Mouse (Mus musculus) kidney, embryonic 14.5 days (tissue): ENCODE measurements around the gene Hoxd4. TPM values are rescaled to one million over a fixed set of nuclear protein-coding genes. Genes with fewer than 3 reads are reported as not detected.

ENCODE experiments used
- ATAC-seq: fragments of 200-750 bp; cut with Nextera tagmentation; 2 replicates; pipeline ENCODE4 v1.8.0; 2017; ENCODE audit warnings: moderate number of reproducible peaks, mild to moderate bottlenecking, moderate TSS enrichment, moderate library complexity; ENCODE audit not compliant: low FRiP score, low TSS enrichment
- H3K27ac ChIP-seq: fragments of 300-500 bp; sonication (generic); 2 replicates; pipeline ENCODE4 v1.5.1; 2014; ENCODE audit warnings: low read depth, mild to moderate bottlenecking, low read length, moderate library complexity, mixed read lengths
- H3K27me3 ChIP-seq: fragments of 300-500 bp; sonication (generic); 2 replicates; pipeline ENCODE4 v1.6.1; 2014; ENCODE audit warnings: mild to moderate bottlenecking, low read length; ENCODE audit not compliant: control insufficient read depth, insufficient read depth
- H3K36me3 ChIP-seq: fragments of 300-500 bp; sonication (generic); 2 replicates; pipeline ENCODE4 v1.6.1; 2014; ENCODE audit warnings: low read length, mixed read lengths; ENCODE audit not compliant: control insufficient read depth, insufficient read depth
- H3K4me1 ChIP-seq: fragments of 300-500 bp; sonication (generic); 2 replicates; pipeline ENCODE4 v1.6.1; 2014; ENCODE audit warnings: low read length, mixed read lengths; ENCODE audit not compliant: control insufficient read depth, insufficient read depth
- H3K4me2 ChIP-seq: fragments of 300-500 bp; sonication (generic); replicated peaks from 2 replicates; pipeline ENCODE4 v1.6.1; 2014; ENCODE audit warnings: low read depth, mild to moderate bottlenecking, low read length
- H3K4me3 ChIP-seq: fragments of 300-500 bp; sonication (generic); 2 replicates; pipeline ENCODE4 v1.5.1; 2014; ENCODE audit warnings: mild to moderate bottlenecking, low read length
- H3K9ac ChIP-seq: fragments of 300-500 bp; sonication (generic); 2 replicates; pipeline ENCODE4 v1.6.1; 2014; ENCODE audit warnings: low read depth, mild to moderate bottlenecking, low read length, moderate library complexity
- H3K9me3 ChIP-seq: fragments of 300-500 bp; sonication (generic); 2 replicates; pipeline ENCODE4 v1.6.1; 2016; ENCODE audit warnings: low read length; ENCODE audit not compliant: control insufficient read depth
- WGBS: fragments of 180-500 bp; shearing (Covaris S2); extraction: QIAGEN DNeasy Blood & Tissue Kit; methylation state at CpG from one replicate; pipeline ENCODE4 v1.1.7; 2014; 5-methylcytosine and 5-hydroxymethylcytosine counted together
- polyA plus RNA-seq: library from polyadenylated mRNA; unstranded; fragments of >200 nt; fragmentation: Nextera tagmentation; extraction: Ambion mirVana; gene quantifications from 2 replicates; pipeline ENCODE4 v1.2.1, GENCODE M21; 2014

Hoxd4 gene
- polyA plus RNA-seq, 1 experiment from 2014 or later: 6.3 TPM

DNA sequence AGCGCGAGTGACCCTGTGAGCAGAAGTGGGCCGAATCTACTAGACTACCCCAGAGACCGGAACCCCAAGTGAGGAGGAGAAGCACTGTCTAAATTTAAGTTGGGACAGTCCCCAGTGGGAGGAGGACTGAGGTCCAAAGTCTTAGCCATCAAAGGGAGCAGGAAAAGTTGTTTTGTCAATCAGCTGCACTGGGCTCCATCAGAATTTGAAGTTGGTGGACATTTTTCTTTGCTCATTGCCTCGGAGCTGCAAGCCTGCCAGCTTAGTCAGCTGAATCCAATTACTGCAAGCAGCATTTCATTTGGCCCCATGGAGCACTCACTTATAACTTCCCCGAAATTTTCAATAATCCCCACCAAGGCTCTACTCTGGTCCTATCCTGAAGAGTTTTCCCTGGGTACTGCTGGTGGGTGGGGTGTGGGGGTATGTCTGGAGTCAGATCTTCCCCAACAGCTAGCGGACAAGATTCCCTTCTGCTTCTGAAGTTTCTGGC is 25.9 kb downstream of the Hoxd4 start:
- ATAC-seq: no peak
- H3K27me3 ChIP-seq: peaks cover 2% of the 10 kb centered on the region; the same call in 1 of the 2 replicates
- H3K27ac ChIP-seq: peak overlapping the region; percentile 95; the same call in 1 of the 2 replicates
- no peaks in the 10 kb centered on the region for H3K9me3 ChIP-seq
- no peaks in the 10 kb centered on the region for H3K36me3 ChIP-seq
- peak overlapping the region; percentile 67 for H3K9ac ChIP-seq
- peak overlapping the region; percentile 34 for H3K4me3 ChIP-seq
- peak overlapping the region; percentile 74 for H3K4me2 ChIP-seq
- peaks cover 63% of the 10 kb centered on the region for H3K4me1 ChIP-seq
- WGBS: 38% methylated on average over 7 of the region's 7 CpGs

DNA sequence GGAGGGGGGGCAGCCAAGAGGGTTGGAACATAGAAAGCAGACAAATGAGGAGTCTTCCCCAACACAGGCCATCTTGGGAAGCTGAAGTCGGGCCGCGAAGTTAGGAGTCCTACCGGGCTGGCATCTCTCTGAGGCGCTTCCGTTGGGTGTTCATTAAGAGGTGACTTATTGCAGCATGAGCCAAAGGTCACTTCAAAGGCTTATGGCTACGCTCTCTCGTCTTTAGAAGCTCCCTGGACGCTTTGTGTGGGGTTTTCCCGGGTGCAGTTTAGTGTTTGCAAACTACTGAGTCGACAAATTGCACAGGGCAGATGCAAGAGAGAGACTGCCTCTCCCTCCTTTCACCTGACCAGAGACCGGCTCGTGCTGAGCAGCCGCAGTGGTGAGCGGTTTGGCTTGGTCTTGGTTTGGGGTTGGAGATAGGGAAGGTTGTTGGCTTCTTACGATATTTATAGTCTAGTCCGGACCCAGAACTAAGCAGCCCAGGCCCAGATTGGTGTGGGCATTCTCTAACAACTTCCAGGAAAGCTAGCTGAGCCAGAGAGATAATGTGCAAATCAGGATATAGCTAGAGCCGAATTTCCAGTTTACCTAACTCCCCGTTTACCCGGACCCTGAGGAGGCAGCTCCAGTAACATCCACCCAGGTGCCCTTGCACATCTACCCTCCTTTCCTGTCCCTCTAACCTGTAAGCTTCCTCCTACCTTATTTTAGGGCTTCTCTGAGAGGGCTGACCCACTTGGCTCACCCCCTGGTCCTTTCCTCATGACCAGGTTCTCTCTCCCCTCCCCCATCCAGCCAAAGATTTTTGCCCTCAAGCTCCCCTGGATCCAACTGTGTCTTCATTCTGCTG is 27.1 kb downstream of the Hoxd4 start:
- Histone ChIP-seq H3K4me1 (peaks cover 61% of the 10 kb centered on the region), H3K9me3 (no peaks in the 10 kb centered on the region), H3K4me2 (peak overlapping the region; percentile 74), H3K4me3 (peak overlapping the region; percentile 34), H3K36me3 (no peaks in the 10 kb centered on the region), H3K27me3 (peaks cover under 1% of the 10 kb centered on the region; the same call in 1 of the 2 replicates), H3K27ac (peak overlapping the region; percentile 95), H3K9ac (peak overlapping the region; percentile 67; the same call in 1 of the 2 replicates)
- ATAC-seq: 0 out of 2 replicates have a peak, but pooled peaks have one; percentile 3
- WGBS: 4% methylated on average over 20 of the region's 20 CpGs

DNA sequence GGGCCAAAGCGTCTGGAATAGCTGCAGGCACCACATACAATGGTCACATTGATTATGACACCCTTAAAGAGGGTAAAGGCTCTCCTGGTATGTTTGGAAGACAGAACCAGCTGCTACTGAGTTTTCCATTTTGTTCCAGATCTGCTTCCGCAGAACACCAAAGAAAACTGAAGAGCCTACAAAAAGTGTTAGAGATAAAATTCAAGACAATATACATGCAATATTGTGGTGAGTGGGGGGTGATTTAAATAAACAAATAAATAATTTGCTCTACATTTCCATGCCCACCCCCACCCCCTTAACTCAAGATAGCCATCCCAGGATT is 27.7 kb downstream of the Hoxd4 start:
- Histone ChIP-seq H3K4me1 (peaks cover 56% of the 10 kb centered on the region), H3K27ac (peak overlapping the region; percentile 95), H3K9ac (peak overlapping the region; percentile 72; the same call in 1 of the 2 replicates), H3K36me3 (no peaks in the 10 kb centered on the region; the same call in 1 of the 2 replicates), H3K4me3 (peak overlapping the region; percentile 34), H3K4me2 (peak overlapping the region; percentile 74), H3K9me3 (no peaks in the 10 kb centered on the region), H3K27me3 (no peaks in the 10 kb centered on the region)
- ATAC-seq: no peak
- WGBS: 10% methylated on average over 2 of the region's 2 CpGs

DNA sequence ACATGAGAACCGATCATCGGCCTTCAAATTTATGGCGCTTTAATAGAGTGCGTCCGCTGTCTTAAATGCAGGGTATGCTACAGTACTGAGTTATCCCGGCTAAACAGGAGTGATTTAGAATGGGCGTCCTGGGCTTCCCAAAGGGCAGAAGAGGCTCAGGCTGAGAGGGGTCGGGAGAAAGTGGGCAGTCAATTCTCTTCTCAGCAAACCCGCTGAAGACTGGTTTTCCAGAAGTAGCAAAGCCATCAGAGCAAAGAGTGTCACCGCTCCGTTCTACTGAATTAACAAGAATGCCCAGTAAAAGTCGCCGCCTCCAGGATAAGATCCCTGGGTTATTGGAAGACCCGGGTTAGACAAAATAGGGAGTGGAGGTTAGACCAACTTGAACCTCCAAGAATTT is 28.1 kb downstream of the Hoxd4 start:
- Histone ChIP-seq H3K4me1 (peaks cover 52% of the 10 kb centered on the region), H3K27me3 (no peaks in the 10 kb centered on the region), H3K4me3 (peak overlapping the region; percentile 34), H3K9ac (peak overlapping the region; percentile 72), H3K36me3 (no peaks in the 10 kb centered on the region; the same call in 1 of the 2 replicates), H3K27ac (peak overlapping the region; percentile 95), H3K4me2 (peak overlapping the region; percentile 74), H3K9me3 (no peaks in the 10 kb centered on the region)
- 3% methylated on average over 14 of the region's 14 CpGs for whole genome bisulfite sequencing
- no peak for ATAC-seq

DNA sequence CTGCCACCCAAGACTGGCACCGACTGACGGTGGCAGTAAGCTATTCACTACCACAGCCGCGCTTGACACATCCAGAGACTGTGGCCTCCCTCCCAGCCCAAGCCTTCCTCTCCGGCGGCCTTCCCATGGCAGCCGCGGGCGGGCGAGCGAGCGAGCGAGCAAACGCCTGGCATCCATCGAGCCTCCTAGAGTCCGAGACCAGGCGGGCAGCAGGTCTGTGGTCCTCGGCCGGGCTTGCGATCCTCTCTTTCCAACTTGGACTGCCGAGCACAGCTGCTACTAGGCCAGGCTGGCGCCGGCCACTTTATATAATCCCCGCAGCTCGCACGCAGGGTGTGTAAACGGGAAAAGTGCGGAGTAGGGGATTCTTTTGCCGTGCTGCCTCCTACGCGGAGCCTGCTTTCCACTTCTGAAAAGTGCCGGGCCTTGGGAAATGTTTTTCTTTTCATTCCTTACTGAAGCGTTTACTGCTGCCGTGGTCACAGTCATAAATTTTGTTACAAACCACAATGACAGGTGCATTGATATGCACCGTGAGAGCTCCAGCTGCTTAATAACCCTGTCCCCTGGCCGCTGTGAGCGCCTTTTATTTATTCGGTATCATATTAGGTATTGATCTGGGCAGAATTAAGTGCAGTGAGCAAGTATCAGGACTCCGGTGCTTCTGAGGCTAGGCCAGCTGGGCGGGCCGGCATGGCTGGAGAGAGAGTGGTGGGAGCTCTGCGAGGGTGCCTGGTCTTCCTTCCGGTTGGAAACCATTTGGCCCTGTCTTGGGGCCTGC is 28.8 kb downstream of the Hoxd4 start:
- WGBS: 2% methylated on average over 43 of the region's 43 CpGs
- peak overlapping the region; percentile 95 for H3K27ac ChIP-seq
- peak overlapping the region; percentile 74 for H3K4me2 ChIP-seq
- peak overlapping the region; percentile 34 for H3K4me3 ChIP-seq
- H3K36me3 ChIP-seq: no peaks in the 10 kb centered on the region; the same call in 1 of the 2 replicates
- no peaks in the 10 kb centered on the region for H3K27me3 ChIP-seq
- H3K9ac ChIP-seq: peak overlapping the region; percentile 72
- H3K4me1 ChIP-seq: peaks cover 52% of the 10 kb centered on the region
- H3K9me3 ChIP-seq: no peaks in the 10 kb centered on the region
- ATAC-seq: peak; percentile 59

DNA sequence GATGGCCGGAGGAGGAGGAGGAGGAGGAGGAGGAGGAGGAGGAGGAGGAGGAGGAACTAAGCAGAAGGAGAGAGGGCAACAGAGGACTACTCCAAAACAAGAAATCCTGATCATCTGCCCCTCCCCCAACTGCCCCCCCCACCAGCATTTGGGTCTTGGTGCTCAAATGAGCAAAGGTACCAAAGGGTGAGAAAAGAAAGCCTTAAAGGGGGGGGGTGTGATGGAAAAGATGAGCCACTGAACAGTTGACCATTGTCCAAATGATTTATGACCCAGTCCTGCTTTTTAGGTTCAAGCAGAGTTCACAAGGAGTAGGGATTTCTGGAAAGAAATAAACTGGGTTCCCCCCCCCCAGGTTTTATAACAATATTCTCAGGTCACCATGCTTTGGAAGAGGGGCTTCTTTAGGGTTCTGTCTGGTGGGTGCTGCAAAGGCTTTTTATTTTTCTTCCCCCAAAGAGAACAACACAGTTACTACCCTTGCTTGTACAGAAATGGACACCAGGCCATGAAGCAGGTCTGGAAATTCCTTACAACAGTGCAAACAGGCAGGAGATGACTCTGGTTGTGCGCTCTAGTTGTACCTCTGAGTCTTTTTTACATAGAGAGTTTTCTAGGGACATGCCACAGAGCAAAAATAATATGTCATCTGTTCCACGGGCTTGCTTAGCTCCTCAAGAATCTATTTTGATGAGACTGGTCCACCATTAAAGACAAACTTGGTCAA is 29.7 kb downstream of the Hoxd4 start:
- Histone ChIP-seq H3K27me3 (no peaks in the 10 kb centered on the region; the same call in 1 of the 2 replicates), H3K27ac (peak overlapping the region; percentile 95), H3K4me1 (peaks cover 49% of the 10 kb centered on the region), H3K4me3 (no peak overlapping the region), H3K4me2 (no peak overlapping the region), H3K36me3 (no peaks in the 10 kb centered on the region; the same call in 1 of the 2 replicates), H3K9ac (no peak overlapping the region), H3K9me3 (no peaks in the 10 kb centered on the region)
- WGBS: 31% methylated on average over 2 of the region's 3 CpGs
- no peak for ATAC-seq

DNA sequence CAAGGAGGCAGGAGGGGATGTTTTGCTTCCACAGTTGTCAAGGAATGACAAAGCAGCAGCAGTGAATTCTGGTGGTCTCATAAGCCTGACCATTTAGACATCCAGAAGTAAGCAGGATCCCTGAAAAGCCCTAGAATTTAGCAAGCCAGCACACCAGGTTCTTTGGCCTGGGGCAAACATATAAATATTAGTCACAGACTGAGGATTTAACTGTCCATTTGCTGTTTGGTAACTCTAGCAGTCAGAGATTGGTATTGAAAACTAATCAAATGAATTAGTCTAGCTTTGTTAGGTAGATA is 30.2 kb downstream of the Hoxd4 start:
- Histone ChIP-seq H3K4me2 (no peak overlapping the region), H3K4me3 (no peak overlapping the region), H3K27me3 (no peaks in the 10 kb centered on the region; the same call in 1 of the 2 replicates), H3K4me1 (peaks cover 52% of the 10 kb centered on the region), H3K9me3 (no peaks in the 10 kb centered on the region), H3K36me3 (no peaks in the 10 kb centered on the region; the same call in 1 of the 2 replicates), H3K9ac (no peak overlapping the region), H3K27ac (no peak overlapping the region; the same call in 1 of the 2 replicates)
- ATAC-seq: no peak

DNA sequence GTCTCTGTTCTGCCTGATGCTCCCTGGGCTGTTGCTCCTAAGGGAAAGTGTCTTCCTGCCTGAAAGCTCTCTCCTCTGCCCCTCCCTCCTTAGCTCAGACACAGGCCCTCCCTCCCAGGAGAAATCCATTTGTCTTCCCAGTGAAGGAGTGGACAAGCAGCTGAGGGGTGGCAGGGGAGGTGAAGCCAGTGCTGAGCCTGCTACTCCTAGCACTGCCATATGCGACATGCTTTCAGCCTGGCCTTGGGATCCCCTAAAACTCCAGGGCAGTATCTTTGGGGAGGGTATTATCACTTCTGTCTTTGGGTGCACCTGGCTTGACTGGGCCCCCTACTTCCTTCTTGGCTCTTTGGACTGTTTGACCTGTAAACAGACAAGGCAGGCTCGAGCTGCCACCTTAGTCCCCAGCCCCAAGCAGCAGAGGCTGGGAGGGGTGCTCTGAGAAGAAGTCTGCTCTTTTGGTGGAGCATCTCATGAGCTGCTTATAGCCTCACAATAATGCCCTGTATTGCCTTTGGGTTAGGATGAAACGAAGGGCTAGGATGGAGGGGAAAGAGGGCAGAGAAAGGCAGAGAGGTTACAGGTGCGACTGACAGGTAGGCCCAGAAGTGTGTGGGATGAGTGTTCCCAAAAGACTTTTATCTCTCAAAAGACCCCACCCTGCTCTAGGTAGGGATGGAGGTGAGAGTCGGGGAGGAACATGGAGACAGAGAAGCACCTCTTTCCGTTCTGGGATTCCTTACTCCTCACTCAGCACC is 34.0 kb downstream of the Hoxd4 start:
- whole genome bisulfite sequencing: 23% methylated on average over 6 of the region's 6 CpGs
- Histone ChIP-seq H3K9ac (peak overlapping the region; percentile 62; the same call in 1 of the 2 replicates), H3K27ac (peak overlapping the region; percentile 59; the same call in 1 of the 2 replicates), H3K4me2 (peak overlapping the region; percentile 51), H3K4me1 (peaks cover 48% of the 10 kb centered on the region), H3K9me3 (no peaks in the 10 kb centered on the region), H3K36me3 (no peaks in the 10 kb centered on the region; the same call in 1 of the 2 replicates), H3K4me3 (peak overlapping the region; percentile 35), H3K27me3 (no peaks in the 10 kb centered on the region; the same call in 1 of the 2 replicates)
- no peak for ATAC-seq
